7 mouse cellular contexts compared by ENCODE assay signal in the genomic region with DNA sequence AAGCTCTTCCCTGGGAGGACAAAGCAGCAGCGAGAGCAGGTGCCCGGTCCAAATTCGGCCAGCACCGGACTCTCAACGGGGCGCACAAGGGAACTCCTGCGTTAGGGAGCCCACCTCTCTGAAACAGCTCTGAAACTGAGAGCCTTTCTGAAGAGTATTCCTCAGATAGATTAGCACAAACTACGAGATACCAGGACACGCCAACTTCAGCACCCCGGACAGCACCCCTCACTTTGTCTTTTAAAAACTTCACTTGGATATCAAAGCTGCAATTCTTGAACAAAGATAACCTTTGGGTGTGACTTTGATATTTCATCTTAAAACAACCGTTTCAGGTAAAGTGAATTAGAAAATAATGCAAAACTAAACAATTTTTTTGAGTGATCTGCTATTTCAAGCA. TPM values are rescaled to one million over a fixed set of nuclear protein-coding genes. Genes with fewer than 3 reads are reported as not detected.
DNase-seq lines count a peak whose midpoint lies in the region; ATAC-seq lines count a peak whose summit lies in the region.

No protein-coding gene starts in this region.

- DNase-seq in urinary bladder, postnatal 14 days (ENCODE audit: low spot score) = peak; percentile 43
- DNase-seq in urinary bladder, postnatal 10 days (ENCODE audit: low spot score) = no peak
- peak; percentile 24 to 30 for DNase-seq in adrenal gland, postnatal 4 days (ENCODE audit: low spot score in 2 of 2)
- DNase-seq in hindbrain, embryonic 14.5 days (ENCODE audit: low spot score) = peak; percentile 32
- no peak for DNase-seq in cerebellum, postnatal 4 days (ENCODE audit: low spot score in 2 of 2)

- H3K9ac ChIP-seq in hindbrain, embryonic 14.5 days = no peak overlapping the region
- H3K9ac ChIP-seq in midbrain, embryonic 16.5 days (ENCODE audit: low read depth, low read length) = peak overlapping the region; percentile 8; the same call in 1 of the 2 replicates
- no peak overlapping the region for H3K9ac ChIP-seq in intestine, embryonic 16.5 days (ENCODE audit: low read depth, low read length)

- no peaks in the 10 kb centered on the region for H3K9me3 ChIP-seq in hindbrain, embryonic 14.5 days (ENCODE audit: control insufficient read depth, low read length)
- H3K9me3 ChIP-seq in midbrain, embryonic 16.5 days (replicated peaks; ENCODE audit: control insufficient read depth, low read length, poor library complexity, severe bottlenecking) = no peaks in the 10 kb centered on the region
- H3K9me3 ChIP-seq in intestine, embryonic 16.5 days (ENCODE audit: control insufficient read depth, low read length) = no peaks in the 10 kb centered on the region

- H3K27me3 ChIP-seq in hindbrain, embryonic 14.5 days (ENCODE audit: control insufficient read depth, insufficient read depth, low read length) = peaks cover 11% of the 10 kb centered on the region; the same call in 1 of the 2 replicates
- peaks cover 4% of the 10 kb centered on the region; the same call in 1 of the 2 replicates for H3K27me3 ChIP-seq in midbrain, embryonic 16.5 days (ENCODE audit: control insufficient read depth, insufficient read depth, low read depth, low read length)
- H3K27me3 ChIP-seq in intestine, embryonic 16.5 days (replicated peaks; ENCODE audit: control insufficient read depth, insufficient read depth, low read length) = no peaks in the 10 kb centered on the region

- ATAC-seq in hindbrain, embryonic 14.5 days (ENCODE audit: low FRiP score) = no peak
- ATAC-seq in midbrain, embryonic 16.5 days = no peak
- no peak for ATAC-seq in intestine, embryonic 16.5 days

- 0 out of 2 replicates have a peak, but pooled peaks cover 5% of the 10 kb centered on the region for H3K4me1 ChIP-seq in hindbrain, embryonic 14.5 days (replicated peaks; ENCODE audit: control insufficient read depth, insufficient read depth, low read length)
- H3K4me1 ChIP-seq in midbrain, embryonic 16.5 days (ENCODE audit: control insufficient read depth, insufficient read depth, low read length) = peaks cover 3% of the 10 kb centered on the region; the same call in 1 of the 2 replicates
- no peaks in the 10 kb centered on the region for H3K4me1 ChIP-seq in intestine, embryonic 16.5 days (ENCODE audit: control insufficient read depth, insufficient read depth, low read length)

- H3K27ac ChIP-seq in hindbrain, embryonic 14.5 days = no peak overlapping the region
- no peak overlapping the region for H3K27ac ChIP-seq in midbrain, embryonic 16.5 days (ENCODE audit: low read length)
- no peak overlapping the region for H3K27ac ChIP-seq in intestine, embryonic 16.5 days (ENCODE audit: low read length)

- H3K4me2 ChIP-seq in hindbrain, embryonic 14.5 days (replicated peaks) = peak overlapping the region; percentile 41
- peak overlapping the region; percentile 57 for H3K4me2 ChIP-seq in midbrain, embryonic 16.5 days (ENCODE audit: low read length)
- H3K4me2 ChIP-seq in intestine, embryonic 16.5 days (ENCODE audit: low read depth, low read length) = no peak overlapping the region

- 2% methylated on average over 11 of the region's 11 CpGs for WGBS in hindbrain, embryonic 14.5 days
- 3% methylated on average over 11 of the region's 11 CpGs for WGBS in midbrain, embryonic 16.5 days
- WGBS in intestine, embryonic 16.5 days = 3% methylated on average over 11 of the region's 11 CpGs

- no peaks in the 10 kb centered on the region for H3K36me3 ChIP-seq in hindbrain, embryonic 14.5 days (replicated peaks; ENCODE audit: control insufficient read depth, insufficient read depth)
- no peaks in the 10 kb centered on the region for H3K36me3 ChIP-seq in midbrain, embryonic 16.5 days (ENCODE audit: control insufficient read depth, insufficient read depth, low read length)
- no peaks in the 10 kb centered on the region for H3K36me3 ChIP-seq in intestine, embryonic 16.5 days (ENCODE audit: control insufficient read depth, insufficient read depth, low read length)

- H3K4me3 ChIP-seq in hindbrain, embryonic 14.5 days (replicated peaks; ENCODE audit: low read length) = no peak overlapping the region; the same call in 1 of the 2 replicates
- H3K4me3 ChIP-seq in midbrain, embryonic 16.5 days (ENCODE audit: low read depth, low read length) = peak overlapping the region; percentile 13
- no peak overlapping the region for H3K4me3 ChIP-seq in intestine, embryonic 16.5 days (ENCODE audit: low read length)

RNA-seq across cellular contexts. Expression of gene Gm39653, which starts 1.2 kb away (rescaled TPM):
- not detected for total RNA-seq in adrenal gland, postnatal 4 days (2021)
- 0.24 TPM in 1 of 2 replicates, not detected in the other for polyA plus RNA-seq in hindbrain, embryonic 14.5 days (2014; fragmentation: Nextera tagmentation; extraction: Ambion mirVana)
- polyA plus RNA-seq in midbrain, embryonic 16.5 days (2015; fragmentation: Nextera tagmentation; extraction: Ambion mirVana) = not detected in 2 replicates
- not detected in 2 replicates for polyA plus RNA-seq in intestine, embryonic 16.5 days (2015; fragmentation: Nextera tagmentation; extraction: Ambion mirVana)

Comparison
In these comparisons a context has a peak if more than half of its experiments do, and no peak if none do; other contexts are left out.
1. DNase-seq: peak in urinary bladder, postnatal 14 days (single experiment), adrenal gland, postnatal 4 days (2 of 2) and hindbrain, embryonic 14.5 days (single experiment); none in urinary bladder, postnatal 10 days (single experiment) and cerebellum, postnatal 4 days (0 of 2).